Mouse (Mus musculus): ENCODE measurements around the gene Gpx8.
"Not testable (repeated sequence)": the region's sequence is repeated elsewhere in the genome, so short reads cannot be mapped to it uniquely, and the experiment has no call there.

The Gpx8 gene

DNA sequence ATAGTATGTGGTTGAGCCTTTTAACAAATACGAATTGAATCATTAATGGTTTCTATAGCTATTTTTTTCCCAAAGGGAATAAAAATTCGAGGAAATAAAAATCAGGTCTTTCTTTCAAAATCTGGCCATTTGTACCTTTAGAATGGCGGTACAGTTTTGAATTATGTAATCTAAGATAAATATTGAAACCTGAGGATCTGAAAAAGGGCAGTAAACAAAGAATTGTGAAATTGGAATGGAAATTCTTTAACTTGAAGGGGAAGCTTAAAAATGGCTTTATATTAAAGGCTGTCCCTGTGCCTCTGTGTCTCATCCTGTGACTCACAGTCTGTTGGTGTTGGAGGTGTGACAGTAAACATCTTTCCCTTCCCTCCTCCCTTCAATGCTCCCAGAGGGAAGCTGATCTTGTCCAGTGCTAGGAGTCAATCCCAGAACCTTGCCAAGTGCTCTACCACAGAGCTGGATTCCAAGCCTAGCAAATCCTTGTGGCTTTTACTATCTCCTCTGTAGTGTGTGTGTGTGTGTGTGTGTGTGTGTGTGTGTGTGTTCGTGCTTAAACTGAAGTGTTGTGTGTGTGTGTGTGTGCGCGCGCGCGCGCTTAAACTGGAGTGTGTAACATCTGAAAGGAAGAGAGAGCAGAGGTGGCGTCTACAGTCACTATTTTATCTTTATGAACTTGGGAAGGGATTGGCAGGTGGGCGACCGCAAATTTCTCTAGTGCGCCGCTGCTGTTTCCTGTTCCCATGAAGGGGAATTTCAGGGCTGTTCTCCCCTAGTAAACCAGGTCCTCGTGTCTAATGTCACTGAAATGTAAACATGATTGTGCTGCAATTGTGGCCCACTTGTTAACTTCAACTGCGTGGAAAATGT is 22.7 kb downstream of the Gpx8 start:
- no peak for DNase-seq (ENCODE audit: low read depth, low spot score)

DNA sequence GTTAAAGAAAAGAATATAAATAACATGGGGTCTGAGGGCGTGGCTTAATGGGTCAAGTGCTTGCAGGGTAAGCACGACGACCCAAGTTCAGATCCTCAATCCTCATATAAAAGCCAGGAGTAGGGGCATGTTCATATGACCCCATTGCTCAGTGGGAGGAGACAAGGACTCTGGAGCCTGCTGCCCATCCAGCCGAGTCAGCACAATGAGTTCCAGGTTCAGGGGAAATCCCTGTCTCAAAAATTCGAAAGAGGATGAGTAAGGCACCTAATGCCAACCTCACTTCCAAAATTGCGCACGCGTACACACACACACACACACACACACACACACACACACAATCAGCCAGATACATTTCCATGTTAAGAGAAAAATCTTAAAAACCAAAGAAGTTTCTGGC is 23.7 kb downstream of the Gpx8 start:
- no peak for DNase-seq (ENCODE audit: low read depth, low spot score)

DNA sequence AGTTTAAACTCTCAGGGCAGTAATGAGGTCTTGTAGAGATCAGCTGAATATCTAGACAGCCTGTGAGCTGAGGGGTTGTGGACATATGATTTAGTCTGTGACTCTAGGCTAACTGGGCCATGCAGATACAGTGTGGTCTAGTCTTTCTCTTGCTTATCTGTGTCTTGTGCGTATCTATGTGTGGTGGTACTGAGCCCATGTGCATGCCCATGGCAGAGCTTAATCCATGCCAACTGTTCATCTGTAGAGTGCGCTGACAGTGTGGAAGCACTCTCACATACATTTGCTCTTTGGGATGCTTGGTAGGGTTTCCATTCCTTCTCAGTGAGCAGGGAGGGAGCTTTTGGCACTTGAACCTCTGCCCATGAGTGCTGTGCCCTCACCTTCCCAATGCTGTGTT is 24.7 kb downstream of the Gpx8 start:
- no peak for DNase-seq (ENCODE audit: low read depth, low spot score)

DNA sequence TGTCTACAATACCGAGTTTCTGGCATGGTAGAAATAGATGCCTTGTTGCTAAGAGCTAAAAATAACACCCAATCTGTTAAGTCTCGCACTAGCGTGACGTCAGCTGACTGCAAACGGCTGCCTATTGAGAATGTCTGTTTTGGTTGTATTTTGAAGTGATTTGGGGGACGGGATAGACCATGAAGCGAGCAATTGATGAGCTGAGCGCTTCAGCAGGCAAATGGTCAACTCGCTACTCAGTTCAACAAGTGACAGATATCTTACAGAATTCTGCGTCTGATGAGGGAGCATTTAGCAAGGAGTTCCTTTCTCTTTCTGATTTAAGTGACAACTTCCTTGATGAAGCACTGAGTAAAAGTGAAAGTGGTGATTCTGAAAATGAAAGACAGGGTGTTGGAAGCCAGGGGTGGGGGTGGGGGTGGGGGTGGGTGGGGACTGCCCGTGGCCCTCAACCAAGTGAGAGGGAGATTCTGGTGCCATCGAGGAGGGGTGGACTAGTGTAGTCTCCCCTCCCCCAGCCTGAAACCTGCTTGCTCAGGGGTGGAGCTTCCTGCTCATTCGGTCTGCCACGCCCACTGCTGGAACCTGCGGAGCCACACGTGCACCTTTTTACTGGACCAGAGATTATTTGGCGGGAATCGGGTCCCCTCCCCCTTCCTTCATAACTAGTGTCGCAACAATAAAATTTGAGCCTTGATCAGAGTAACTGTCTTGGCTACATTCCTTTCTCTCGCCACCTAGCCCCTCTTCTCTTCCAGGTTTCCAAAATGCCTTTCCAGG is 32.8 kb downstream of the Gpx8 start:
- DNase-seq (ENCODE audit: low read depth, low spot score), result not testable (repeated sequence)

DNA sequence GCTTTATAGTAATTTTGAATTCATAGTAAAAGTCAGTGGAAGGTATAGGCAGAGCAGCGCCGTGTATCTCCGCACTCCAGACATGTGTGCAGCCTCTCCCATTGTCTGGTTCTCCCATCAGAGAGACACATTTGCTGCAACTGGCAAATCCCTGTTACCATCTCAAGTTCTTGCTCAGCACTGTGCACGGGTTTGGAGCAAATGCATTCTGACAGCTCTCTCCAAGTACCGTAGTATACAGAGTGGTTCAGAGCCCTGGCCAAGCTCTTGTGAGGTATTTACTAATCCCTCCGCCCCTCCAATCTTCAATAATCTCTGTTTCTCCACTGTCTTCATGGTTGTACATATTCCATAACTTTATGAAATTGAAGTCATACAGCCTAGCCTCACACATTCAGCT is 33.5 kb downstream of the Gpx8 start:
- DNase-seq (ENCODE audit: low read depth, low spot score), result no peak

DNA sequence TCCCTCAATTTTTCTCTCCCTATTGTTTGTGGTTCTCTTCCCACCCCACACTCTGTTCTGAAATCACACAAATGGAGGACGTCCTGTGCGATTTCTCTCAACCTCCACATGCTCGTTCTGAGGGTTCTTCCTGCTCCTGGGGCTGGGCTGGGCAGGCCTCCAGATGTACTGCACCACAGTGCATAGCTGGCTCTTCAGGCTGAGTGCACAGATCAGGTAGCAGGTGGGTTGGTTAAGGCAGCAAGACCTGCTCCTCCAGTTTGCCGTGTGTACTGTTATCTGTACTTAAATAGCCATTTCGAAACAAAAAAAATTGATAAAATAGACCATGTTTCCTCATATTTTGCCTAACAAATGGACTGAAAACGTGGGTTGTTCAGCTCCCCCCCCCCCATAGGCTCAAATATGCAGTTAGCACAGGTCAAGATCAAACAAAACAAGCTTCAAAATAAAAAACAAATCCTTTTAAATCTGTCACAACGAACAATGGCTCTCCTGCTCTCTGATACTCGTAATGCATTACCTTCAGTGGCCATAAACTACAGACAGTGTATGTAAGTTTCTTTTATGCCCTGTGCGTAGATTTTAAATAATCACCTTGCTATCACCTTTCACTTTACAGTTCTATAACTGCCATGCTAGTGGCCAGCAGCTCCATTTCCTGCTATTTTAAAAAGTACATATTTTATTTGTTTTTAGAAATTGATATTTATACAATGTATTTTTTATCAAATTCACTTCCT is 45.5 kb downstream of the Gpx8 start:
- DNase-seq (ENCODE audit: low read depth, low spot score), result no peak

DNA sequence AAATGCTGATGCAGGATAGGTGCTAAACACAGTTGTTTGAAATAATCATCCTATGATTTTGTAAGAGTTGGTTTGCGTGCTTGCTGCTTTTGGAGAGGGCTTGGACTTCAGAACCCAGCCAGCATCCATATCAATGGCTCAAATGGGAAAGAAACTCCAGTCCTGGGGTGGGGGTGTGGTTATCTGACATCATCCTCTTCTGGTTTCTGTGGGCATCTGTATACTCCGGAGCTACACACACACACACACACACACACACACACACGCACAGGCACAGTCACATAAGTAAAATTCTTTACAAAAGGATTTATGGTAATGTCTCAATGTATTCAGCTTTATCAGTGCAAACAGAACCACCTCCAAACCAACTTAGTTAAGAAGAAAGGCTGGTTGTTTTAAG is 46.1 kb downstream of the Gpx8 start:
- no peak for DNase-seq (ENCODE audit: low read depth, low spot score)

DNA sequence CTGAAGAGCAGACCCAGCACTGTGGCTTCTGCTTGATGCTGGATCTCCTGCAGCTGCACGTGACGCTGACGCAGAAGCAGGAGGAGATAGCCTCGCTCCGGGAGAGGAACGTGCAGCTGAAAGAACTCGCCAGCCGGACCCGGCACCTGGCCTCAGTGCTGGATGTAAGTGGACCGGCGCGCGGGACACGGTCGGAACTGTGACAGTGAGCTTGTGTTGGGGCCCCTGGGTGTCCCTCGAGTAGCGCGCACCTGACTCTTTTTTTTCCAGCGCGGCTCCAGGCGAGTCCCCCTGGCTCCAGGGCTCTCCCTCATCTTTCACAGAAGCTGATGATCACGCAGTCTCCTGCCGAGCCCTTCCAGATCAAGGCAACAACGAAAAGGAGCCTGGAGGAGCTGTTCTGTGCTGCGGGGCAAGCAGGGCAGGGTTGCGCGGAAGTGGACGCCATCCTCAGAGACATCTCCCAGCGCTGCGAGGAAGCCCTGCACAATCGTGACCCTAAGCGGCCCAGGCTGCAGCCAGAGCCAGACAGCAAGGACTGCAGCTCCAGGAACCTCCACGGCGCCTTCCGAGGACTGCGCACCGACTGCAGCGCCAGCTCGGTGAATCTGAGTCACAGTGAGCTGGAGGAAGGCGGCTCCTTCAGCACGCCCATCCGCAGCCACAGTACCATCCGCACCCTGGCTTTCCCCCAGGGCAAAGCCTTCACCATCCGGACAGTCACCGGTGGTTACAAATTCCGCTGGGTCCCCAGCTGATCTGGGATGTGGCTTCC is 47.6 kb downstream of the Gpx8 start:
- no peak for DNase-seq (ENCODE audit: low read depth, low spot score)

DNA sequence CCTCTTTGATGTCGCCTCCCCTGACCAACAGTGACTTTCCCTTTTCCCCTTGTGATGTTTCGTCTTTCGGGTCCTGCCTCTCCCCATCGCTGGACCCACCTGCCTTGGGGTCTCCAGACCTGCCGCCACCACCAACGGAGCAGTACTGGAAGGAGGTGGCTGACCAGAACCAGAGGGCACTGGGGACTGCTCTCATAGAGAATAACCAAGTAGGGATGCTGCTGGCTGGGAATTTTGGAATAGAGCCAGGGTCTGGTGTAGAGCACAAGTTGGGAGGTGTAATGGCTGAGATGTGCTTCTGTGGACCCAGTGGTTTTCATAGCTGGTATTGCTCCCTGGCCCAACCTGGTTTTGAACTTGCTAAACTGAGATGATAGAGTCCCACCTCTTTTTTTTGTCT is 48.8 kb downstream of the Gpx8 start:
- DNase-seq (ENCODE audit: low read depth, low spot score), result no peak

DNA sequence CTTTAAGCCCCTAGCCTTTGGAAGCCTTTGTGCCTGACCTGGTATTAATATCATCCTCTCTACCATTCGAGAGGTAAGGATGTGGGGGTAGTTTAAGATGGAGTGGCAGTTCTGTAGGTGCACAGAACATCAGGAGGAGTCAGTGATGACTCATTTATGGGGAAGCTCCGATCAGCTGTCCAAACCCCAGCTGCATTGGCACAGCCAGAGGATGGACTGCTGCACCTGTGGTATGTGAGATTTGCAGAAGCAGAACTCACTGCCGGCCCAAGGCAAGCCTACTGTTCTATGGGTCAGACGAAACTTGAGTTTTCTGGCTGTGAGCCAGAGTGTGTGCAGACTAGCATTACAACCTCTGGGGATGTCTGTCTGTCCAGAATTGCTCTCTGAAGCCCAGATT is 49.8 kb downstream of the Gpx8 start:
- DNase-seq (ENCODE audit: low read depth, low spot score), result no peak

DNA sequence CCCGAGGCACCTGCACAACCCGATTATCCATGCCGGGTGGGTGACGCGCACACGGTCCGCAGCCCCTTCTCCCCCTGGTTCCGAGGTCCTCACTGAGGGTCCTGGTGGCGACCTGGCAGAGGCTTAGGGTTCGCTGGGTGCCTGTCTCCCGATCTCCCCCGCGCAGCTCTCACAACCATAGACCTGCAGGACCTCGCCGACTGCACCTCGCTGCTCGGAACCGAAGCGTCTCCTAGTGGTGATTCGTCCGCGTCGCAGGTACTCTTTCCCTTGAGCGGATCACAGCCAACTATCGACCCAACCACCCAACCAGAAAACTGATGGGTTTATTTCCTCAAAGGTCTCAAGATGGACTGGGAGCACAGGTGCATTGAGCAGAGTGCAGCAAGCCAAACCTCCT is 52.0 kb downstream of the Gpx8 start:
- no peak for DNase-seq (ENCODE audit: low read depth, low spot score)

DNA sequence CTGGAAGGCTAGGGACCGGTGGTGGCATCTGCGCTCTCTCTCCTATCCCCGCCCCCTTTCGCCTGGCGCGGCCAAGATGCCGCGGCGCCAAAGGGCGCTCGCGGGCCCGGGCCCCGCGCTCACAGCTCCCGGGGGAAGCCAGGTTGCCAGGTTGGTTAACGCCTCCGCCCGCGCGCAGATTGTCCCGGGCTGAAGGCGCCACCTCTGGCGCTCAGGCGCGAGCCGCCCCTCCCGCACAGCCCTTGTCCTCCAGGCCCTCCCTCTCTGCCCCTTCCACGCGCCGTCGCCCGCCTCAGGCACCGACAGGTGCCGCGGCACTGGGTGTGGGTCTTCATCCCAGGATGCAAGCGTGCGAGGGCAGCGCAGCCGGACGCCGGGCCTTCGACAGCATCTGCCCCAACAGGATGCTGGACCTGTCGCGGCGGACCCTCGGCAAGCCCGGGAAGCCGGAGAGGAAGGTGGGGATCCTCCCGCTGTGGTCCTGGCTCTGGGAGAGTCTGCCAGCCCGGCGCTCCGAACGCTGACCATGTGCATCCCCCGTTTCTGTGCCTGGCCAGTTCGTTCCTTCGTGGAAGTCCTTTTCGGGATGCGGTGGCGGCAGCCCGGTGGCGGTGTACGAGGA is 52.6 kb downstream of the Gpx8 start, which contains the start of gene Mcidas:
Mcidas (plus strand) TSS at position 315 of the 622 bp plus-strand sequence.
- no peak for DNase-seq (ENCODE audit: low read depth, low spot score)

All from embryo, embryonic 11.5 days (tissue).